Mouse (Mus musculus): Measurements from ENCODE around the gene Auts2. TPM values are rescaled to one million over a fixed set of nuclear protein-coding genes. Genes with fewer than 3 reads are reported as not detected.
A peak's percentile ranks its signal among the peaks of the same experiment; 100 is the strongest.

The Auts2 gene
- polyA plus RNA-seq, 2 experiments = 38.3 to 50.8 TPM

GRCm38 (mm10) chr5:131783241-131783640 is 759.9 kb downstream of the Auts2 start:
- 72% methylated on average over 3 of the region's 3 CpGs for WGBS
- H3K4me2 ChIP-seq (replicated peaks; ENCODE audit: low read depth, low read length, severe bottlenecking) = no peak overlapping the region
- H3K27me3 ChIP-seq (ENCODE audit: control insufficient read depth, insufficient read depth, low read length) = no peaks in the 10 kb centered on the region
- H3K27ac ChIP-seq (replicated peaks; ENCODE audit: low read depth, low read length) = no peak overlapping the region
- H3K4me1 ChIP-seq (ENCODE audit: control insufficient read depth, insufficient read depth, low read length) = peaks cover 3% of the 10 kb centered on the region; the same call in 1 of the 2 replicates
- H3K4me3 ChIP-seq (replicated peaks; ENCODE audit: low read length) = no peak overlapping the region
- H3K9me3 ChIP-seq (ENCODE audit: control insufficient read depth, low read length) = no peaks in the 10 kb centered on the region
- DNase-seq (ENCODE audit: low spot score) = no peak
- H3K36me3 ChIP-seq (ENCODE audit: control insufficient read depth, insufficient read depth, low read length) = no peaks in the 10 kb centered on the region
- no peak for TF ChIP-seq POLR2A (IDR thresholded peaks at IDR 0.05; ENCODE audit: borderline replicate concordance, extremely low read depth, insufficient read depth, insufficient read length)
- no peak overlapping the region for H3K9ac ChIP-seq (ENCODE audit: low read depth, low read length, severe bottlenecking)
- no peak for ATAC-seq (ENCODE audit: low FRiP score, low read depth)

- H3K27ac ChIP-seq (replicated peaks; ENCODE audit: low read depth, low read length) = no peak overlapping the region
- DNase-seq (ENCODE audit: low spot score) = no peak
Measured at GRCm38 (mm10) chr5:131781063-131781462, 762.1 kb downstream of the Auts2 start.

DNA sequence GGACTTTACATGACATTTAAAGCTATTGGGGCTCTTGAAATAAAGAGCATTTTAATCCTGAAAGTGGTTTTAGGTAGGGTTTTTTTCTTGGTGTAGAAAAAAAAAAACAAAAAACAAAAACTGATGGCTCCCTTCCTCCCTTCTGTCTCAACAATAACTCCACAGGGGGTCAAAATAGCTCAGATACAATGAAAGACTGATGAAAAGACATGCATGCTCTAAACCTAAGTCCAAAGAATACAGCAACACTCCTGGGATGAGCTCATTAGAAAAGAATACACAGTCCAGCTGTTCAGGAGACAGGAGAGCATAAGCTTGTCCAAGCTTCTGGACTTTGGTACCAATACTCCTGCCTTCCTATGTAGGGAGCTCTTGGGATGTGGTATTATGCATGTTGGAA is 764.0 kb downstream of the Auts2 start:
- Histone ChIP-seq H3K4me2 (replicated peaks; ENCODE audit: low read depth, low read length, severe bottlenecking) (no peak overlapping the region), H3K27ac (replicated peaks; ENCODE audit: low read depth, low read length) (no peak overlapping the region), H3K36me3 (ENCODE audit: control insufficient read depth, insufficient read depth, low read length) (no peaks in the 10 kb centered on the region), H3K9me3 (ENCODE audit: control insufficient read depth, low read length) (no peaks in the 10 kb centered on the region), H3K4me1 (ENCODE audit: control insufficient read depth, insufficient read depth, low read length) (peaks cover 21% of the 10 kb centered on the region), H3K4me3 (replicated peaks; ENCODE audit: low read length) (no peak overlapping the region), H3K27me3 (ENCODE audit: control insufficient read depth, insufficient read depth, low read length) (no peaks in the 10 kb centered on the region), H3K9ac (ENCODE audit: low read depth, low read length, severe bottlenecking) (no peak overlapping the region)
- no peak for TF ChIP-seq POLR2A (IDR thresholded peaks at IDR 0.05; ENCODE audit: borderline replicate concordance, extremely low read depth, insufficient read depth, insufficient read length)
- DNase-seq (ENCODE audit: low spot score) = no peak
- ATAC-seq (ENCODE audit: low FRiP score, low read depth) = no peak

More at GRCm38 (mm10) chr5:131781063-131781462, 762.1 kb downstream of the Auts2 start:
- Histone ChIP-seq H3K27me3 (ENCODE audit: control insufficient read depth, insufficient read depth, low read length) (no peaks in the 10 kb centered on the region), H3K36me3 (ENCODE audit: control insufficient read depth, insufficient read depth, low read length) (no peaks in the 10 kb centered on the region), H3K4me1 (ENCODE audit: control insufficient read depth, insufficient read depth, low read length) (peaks cover 6% of the 10 kb centered on the region; the same call in 1 of the 2 replicates), H3K4me2 (replicated peaks; ENCODE audit: low read depth, low read length, severe bottlenecking) (no peak overlapping the region), H3K9me3 (ENCODE audit: control insufficient read depth, low read length) (no peaks in the 10 kb centered on the region), H3K4me3 (replicated peaks; ENCODE audit: low read length) (no peak overlapping the region), H3K9ac (ENCODE audit: low read depth, low read length, severe bottlenecking) (no peak overlapping the region)
- no peak for ATAC-seq (ENCODE audit: low FRiP score, low read depth)
- no peak for TF ChIP-seq POLR2A (IDR thresholded peaks at IDR 0.05; ENCODE audit: borderline replicate concordance, extremely low read depth, insufficient read depth, insufficient read length)
- 90% methylated on average over 14 of the region's 14 CpGs for WGBS

GRCm38 (mm10) chr5:131775672-131776071 is 767.5 kb downstream of the Auts2 start:
- H3K4me2 ChIP-seq (replicated peaks; ENCODE audit: low read depth, low read length, severe bottlenecking) = peak overlapping the region; percentile 35
- TF ChIP-seq POLR2A (IDR thresholded peaks at IDR 0.05; ENCODE audit: borderline replicate concordance, extremely low read depth, insufficient read depth, insufficient read length) = no peak
- WGBS = 10% methylated on average over 5 of the region's 5 CpGs

GRCm38 (mm10) chr5:131775222-131775621 is 767.9 kb downstream of the Auts2 start:
- no peak overlapping the region for H3K9ac ChIP-seq (ENCODE audit: low read depth, low read length, severe bottlenecking)
- 15% methylated on average over 12 of the region's 12 CpGs for WGBS
- no peaks in the 10 kb centered on the region for H3K9me3 ChIP-seq (ENCODE audit: control insufficient read depth, low read length)
- H3K4me3 ChIP-seq (replicated peaks; ENCODE audit: low read length) = no peak overlapping the region
- peak overlapping the region; percentile 28; the same call in 1 of the 2 replicates for H3K27ac ChIP-seq (replicated peaks; ENCODE audit: low read depth, low read length)
- H3K36me3 ChIP-seq (ENCODE audit: control insufficient read depth, insufficient read depth, low read length) = no peaks in the 10 kb centered on the region
- peaks cover 21% of the 10 kb centered on the region for H3K4me1 ChIP-seq (ENCODE audit: control insufficient read depth, insufficient read depth, low read length)
- no peaks in the 10 kb centered on the region for H3K27me3 ChIP-seq (ENCODE audit: control insufficient read depth, insufficient read depth, low read length)
- TF ChIP-seq POLR2A (IDR thresholded peaks at IDR 0.05; ENCODE audit: borderline replicate concordance, extremely low read depth, insufficient read depth, insufficient read length) = no peak
- ATAC-seq (ENCODE audit: low FRiP score, low read depth) (peak; percentile 62), DNase-seq (ENCODE audit: low spot score) (peak; percentile 60)
- peak overlapping the region; percentile 35 for H3K4me2 ChIP-seq (replicated peaks; ENCODE audit: low read depth, low read length, severe bottlenecking)

More at GRCm38 (mm10) chr5:131775672-131776071, 767.5 kb downstream of the Auts2 start:
- no peak overlapping the region for H3K27ac ChIP-seq (replicated peaks; ENCODE audit: low read depth, low read length)
- H3K9ac ChIP-seq (ENCODE audit: low read depth, low read length, severe bottlenecking) = no peak overlapping the region
- no peaks in the 10 kb centered on the region for H3K9me3 ChIP-seq (ENCODE audit: control insufficient read depth, low read length)
- H3K36me3 ChIP-seq (ENCODE audit: control insufficient read depth, insufficient read depth, low read length) = no peaks in the 10 kb centered on the region
- H3K4me1 ChIP-seq (ENCODE audit: control insufficient read depth, insufficient read depth, low read length) = peaks cover 21% of the 10 kb centered on the region
- peak; percentile 89 for ATAC-seq (ENCODE audit: low FRiP score, low read depth)
- no peaks in the 10 kb centered on the region for H3K27me3 ChIP-seq (ENCODE audit: control insufficient read depth, insufficient read depth, low read length)
- DNase-seq (ENCODE audit: low spot score) = peak; percentile 67
- H3K4me3 ChIP-seq (replicated peaks; ENCODE audit: low read length) = no peak overlapping the region

Measured in limb, embryonic 14.5 days (tissue).